Mouse (Mus musculus) G1E-ER4 (cell line): Measurements from ENCODE around the gene Psme3. TPM values are rescaled to one million over a fixed set of nuclear protein-coding genes. Genes with fewer than 3 reads are reported as not detected.

Experiments
- GATA1 ChIP-seq: IDR thresholded peaks from one replicate; pipeline ENCODE4 v1.8.0; 2012; ENCODE audit warnings: low read length, inconsistent platforms
- polyA plus RNA-seq: library from polyadenylated mRNA; stranded (reverse); fragments of >175 nt; gene quantifications from 2 replicates; pipeline ENCODE4 v1.2.3, GENCODE M21; 2012

Psme3 gene
- 79.5 and 97.2 TPM in 2 replicates for polyA plus RNA-seq

- TF ChIP-seq GATA1 = peak; percentile 69
Measured at GRCm38 (mm10) chr11:101315665-101316500, at the start of gene Psme3. TSS of gene Psme3 (plus strand) at chr11:101316213.

DNA sequence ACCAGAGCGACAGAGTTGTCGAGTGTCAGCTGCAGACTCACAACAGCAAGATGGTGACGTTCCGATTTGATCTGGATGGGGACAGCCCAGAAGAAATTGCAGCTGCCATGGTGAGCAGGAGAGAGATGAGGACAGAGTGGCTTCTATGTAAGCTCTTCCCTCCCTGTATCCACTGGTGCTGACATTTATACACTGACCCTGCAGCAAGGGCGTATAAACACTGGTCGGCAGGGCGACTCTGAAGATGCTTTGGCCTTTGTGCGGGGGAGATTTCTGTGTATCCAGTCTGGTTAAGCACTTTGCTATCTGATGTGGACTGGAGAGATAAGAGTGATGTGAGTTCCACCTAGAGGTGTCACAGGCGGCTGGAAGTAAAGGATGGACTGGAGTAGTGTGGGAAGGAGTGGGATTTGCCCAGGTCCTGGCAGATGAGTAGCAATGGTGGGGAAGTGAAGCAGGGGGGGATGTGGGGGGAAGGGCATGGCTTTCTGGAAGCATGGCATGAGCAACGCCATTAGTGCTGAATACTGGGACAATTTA, 46.4 kb upstream of the Psme3 start:
- TF ChIP-seq GATA1 = peak; percentile 13

DNA sequence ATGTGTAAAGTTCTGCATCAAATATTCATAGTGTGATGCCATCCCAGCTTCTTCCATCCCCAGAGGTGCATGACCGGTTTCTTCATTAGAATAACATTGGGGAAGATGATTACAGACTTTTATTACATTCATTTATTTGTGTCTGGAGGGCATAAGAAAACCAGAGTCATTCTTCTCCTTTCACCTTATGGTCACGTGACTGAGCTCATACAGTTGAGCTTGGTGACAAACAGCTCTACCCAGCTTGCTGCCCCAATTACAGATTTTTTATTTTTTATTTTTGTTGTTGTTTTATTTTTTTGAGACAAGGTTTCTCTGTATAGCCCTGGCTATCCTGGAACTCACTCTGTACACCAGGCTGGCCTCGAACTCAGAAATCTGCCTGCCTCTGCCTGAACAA, 43.6 kb upstream of the Psme3 start:
- no peak for TF ChIP-seq GATA1

DNA sequence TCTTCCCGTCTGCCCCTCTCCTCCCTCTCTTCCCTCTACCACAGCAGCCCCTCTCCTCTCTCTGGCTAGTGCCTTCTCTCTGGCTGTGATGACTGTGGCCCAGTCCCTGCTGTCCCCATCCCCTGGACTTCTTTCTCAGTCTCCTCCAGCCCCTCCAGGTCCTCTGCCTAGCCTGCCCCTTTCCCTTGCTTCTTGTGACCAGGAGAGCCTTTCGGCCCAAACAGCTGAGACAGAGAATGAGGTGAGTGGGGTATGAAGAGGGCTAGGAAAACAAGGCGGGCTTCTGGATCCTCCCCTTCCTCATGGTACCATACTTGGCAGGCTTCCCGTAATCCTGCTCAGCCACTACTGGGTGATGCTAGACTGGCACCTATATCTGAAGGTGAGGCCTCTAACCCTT, 40.7 kb upstream of the Psme3 start:
- TF ChIP-seq GATA1 = no peak

DNA sequence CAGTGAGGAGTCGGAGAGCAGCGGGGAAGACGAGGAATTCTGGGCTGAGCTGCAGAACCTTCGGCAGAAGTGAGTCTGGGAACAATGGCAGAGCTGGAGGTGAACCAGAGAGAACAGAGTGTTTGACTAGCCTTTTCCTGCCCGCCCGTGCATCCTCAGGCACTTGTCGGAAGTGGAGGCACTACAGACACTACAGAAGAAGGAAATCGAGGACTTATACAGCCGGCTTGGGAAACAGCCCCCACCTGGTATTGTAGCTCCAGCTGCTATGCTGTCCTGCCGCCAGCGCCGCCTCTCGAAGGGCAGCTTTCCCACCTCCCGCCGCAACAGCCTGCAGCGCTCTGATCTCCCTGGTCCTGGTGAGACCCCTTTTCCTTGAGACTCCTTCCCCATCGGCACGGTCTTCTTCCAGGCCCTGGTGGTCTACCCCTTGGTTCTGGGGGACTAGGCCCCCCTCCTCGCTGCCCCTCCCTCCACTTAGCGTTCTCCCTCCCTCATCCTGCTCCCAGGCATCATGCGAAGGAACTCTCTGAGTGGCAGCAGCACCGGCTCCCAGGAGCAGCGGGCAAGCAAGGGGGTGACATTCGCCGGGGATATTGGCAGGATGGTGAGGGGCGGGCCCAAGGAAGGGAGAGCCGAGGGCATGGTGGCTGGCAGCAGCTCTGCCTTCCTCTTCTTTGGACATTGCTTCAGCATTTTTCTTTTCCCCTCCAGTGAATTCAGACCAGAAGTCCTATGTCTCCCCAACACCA, 39.5 kb upstream of the Psme3 start:
- no peak for TF ChIP-seq GATA1

DNA sequence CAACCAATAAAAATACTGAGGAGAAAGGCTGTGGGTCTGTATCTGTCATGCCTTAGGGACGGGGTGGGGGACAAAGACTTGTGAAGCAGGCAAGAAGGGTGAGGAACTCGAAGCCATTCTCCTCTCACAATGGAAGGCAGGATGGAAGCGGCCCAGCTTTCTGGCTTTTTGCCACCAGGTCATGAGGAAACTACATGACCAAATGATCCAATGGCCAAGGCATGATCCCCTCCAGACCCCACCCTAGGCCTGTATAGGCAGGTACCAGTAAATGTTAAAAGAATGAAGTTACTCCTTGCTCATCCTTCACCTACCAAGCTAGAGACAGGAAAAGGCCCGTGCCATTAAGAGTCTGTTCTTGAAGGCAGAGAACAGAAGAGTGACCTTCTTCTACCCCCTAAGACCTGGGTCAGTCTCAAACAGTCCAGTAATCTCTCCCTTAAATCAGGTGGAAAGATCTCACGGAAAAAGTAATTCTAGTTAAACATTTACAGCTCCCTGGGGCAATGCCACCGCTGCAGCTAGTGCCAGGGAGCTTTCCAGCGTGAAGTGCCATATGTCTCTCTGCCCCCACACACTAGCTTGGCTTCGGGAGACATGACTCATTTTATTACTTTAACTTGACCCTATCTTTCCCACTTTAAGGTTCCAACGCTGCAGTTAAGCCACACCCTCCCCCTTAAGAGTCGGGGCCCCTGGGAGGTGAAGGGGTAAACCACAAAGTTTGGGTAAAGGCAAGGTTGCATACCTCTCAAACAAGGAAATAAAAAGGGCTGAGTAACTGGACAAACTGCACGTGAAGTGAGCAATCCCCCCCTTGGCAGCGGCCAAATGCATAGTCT, 38.4 kb upstream of the Psme3 start:
- TF ChIP-seq GATA1 = no peak

DNA sequence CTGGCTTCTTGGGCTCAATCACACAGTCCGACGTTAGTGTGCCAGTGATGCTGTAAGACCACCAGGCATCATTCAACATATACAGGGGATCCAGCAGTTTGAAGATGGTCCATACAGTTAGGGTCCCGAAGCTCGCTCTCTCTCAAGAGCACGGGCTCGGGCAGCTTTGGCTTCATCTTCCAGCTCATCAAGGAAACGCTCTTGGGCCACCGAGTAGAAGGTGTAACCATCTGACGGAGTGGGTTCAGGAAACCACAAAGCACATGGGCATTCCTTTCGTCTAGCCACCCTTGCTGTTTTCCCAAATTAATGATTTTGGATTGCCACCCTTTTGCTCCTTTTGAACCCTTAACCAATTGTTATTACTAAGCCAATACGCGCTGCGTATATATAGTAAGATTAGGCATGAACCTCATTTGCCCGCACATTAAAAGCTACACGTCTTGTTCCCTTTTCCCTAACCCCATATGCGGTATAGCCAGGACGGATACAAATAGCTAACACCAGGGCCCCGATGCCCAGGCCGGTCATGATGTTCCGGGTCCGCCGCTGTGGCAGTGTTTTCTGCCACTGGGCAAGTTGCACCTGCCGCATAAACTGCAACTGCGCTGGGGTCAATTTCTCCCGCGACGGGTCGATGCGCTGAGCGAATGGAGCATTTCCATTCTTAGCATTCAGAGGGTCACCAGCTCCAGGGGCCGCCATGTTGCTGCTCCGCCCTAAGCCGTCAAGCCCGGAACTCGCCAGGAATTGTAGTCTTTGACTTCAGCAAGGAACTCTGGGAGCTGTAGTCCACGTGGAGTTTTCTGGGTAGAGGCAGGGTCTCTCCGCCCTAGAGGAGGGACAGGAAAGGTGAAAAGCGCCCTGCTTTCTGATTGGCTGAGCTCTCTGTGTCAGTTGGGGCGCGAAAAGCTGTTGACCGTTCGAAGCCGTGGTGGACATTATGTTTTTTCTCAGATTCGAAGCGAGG, 37.5 kb upstream of the Psme3 start, which contains the start of the genes Cntd1 and Coa3:
TSS of gene Cntd1 (plus strand) at position 790 of the 970 bp plus-strand sequence.
TSS of gene Coa3 (minus strand) at position 892 of the 970 bp plus-strand sequence.
- TF ChIP-seq GATA1 = no peak

DNA sequence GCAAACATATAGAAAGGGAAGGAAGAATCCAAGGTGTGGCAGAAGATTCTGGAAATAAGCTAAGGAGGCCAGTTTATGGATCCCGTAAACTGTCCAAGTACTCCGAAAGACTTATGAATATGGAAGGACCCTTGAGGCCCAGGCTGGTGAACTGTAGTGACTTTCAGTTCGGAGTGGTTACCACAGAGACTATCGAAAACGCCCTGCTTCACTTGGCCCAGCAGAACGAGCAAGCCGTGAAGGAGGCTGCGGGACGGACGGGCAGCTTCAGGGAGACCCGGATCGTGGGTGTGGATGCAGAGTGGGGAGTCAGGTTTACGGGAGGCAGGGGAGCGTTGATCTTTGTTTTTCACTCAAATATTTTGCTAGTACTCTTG, 36.8 kb upstream of the Psme3 start:
- no peak for TF ChIP-seq GATA1

GRCm38 (mm10) chr11:101280837-101281236, 35.2 kb upstream of the Psme3 start:
- no peak for TF ChIP-seq GATA1

- TF ChIP-seq GATA1 = no peak
Measured at GRCm38 (mm10) chr11:101282896-101283295, 33.1 kb upstream of the Psme3 start.

- no peak for TF ChIP-seq GATA1
Measured at GRCm38 (mm10) chr11:101283805-101284204, 32.2 kb upstream of the Psme3 start.

DNA sequence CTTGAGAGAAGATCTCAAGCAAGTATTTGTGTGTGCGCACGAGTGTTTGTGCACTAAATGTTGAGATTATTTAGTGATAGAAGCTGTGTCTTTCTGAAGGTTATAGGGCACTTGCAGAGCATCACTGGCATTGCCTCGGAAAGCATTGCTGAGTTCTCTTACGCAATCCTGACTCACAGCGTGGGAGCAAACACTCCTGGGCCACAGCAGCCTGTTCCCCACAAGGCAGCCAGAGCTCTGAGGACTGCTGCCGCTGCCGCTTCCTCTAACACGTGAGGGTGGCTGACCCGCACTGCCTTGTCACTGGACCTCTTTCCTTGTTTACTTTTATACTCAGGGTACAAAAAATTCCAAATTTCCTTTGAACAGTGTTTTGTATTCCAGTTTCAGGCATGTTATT, 28.7 kb upstream of the Psme3 start:
- no peak for TF ChIP-seq GATA1

DNA sequence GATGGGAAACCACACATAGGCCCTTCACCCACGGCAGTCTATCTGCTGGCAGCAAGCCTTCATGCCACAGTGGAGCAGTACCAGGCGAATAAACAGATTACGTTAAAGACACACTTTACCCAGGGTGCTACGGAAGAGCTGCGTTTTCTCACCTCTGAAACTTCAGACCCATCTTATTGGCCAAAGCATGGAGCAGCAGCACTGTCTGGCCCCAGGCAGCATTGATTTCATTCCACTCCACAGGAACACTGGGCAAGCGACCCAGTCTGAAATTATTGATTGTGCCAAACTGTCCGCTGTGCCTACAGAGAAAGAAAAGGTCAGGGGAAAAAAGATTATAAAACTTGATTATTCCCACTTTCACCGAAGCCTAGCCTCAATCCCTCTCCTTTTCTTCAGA, 24.8 kb upstream of the Psme3 start:
- TF ChIP-seq GATA1 = no peak

- TF ChIP-seq GATA1 = no peak
Measured at GRCm38 (mm10) chr11:101295191-101295590, 20.8 kb upstream of the Psme3 start.
